Mouse (Mus musculus): Measurements from ENCODE around the gene Nprl3. TPM values are rescaled to one million over a fixed set of nuclear protein-coding genes. Genes with fewer than 3 reads are reported as not detected.
A peak's percentile ranks its signal among the peaks of the same experiment; 100 is the strongest.

Nprl3 gene
- polyA plus RNA-seq, 1 experiment from 2014 or later, result 41.8 TPM

- no peak overlapping the region for H3K27ac ChIP-seq
- no peak for ATAC-seq (ENCODE audit: insufficient number of reproducible peaks, low FRiP score, low TSS enrichment, low read depth)
- no peak overlapping the region for H3K9ac ChIP-seq
Observed at GRCm38 (mm10) chr11:32262674-32263415, 4.7 kb downstream of the Nprl3 start.

GRCm38 (mm10) chr11:32256566-32256965, 10.9 kb downstream of the Nprl3 start:
- 88% methylated on average over 3 of the region's 3 CpGs for WGBS
- peaks cover 43% of the 10 kb centered on the region for H3K36me3 ChIP-seq
- no peak for ATAC-seq (ENCODE audit: insufficient number of reproducible peaks, low FRiP score, low TSS enrichment, low read depth)

More at GRCm38 (mm10) chr11:32262674-32263415, 4.7 kb downstream of the Nprl3 start:
- Histone ChIP-seq H3K27me3 (no peaks in the 10 kb centered on the region), H3K4me1 (peaks cover 9% of the 10 kb centered on the region), H3K36me3 (peaks cover 14% of the 10 kb centered on the region), H3K9me3 (no peaks in the 10 kb centered on the region), H3K4me2 (no peak overlapping the region), H3K4me3 (no peak overlapping the region)
- 70% methylated on average over 10 of the region's 10 CpGs for WGBS

GRCm38 (mm10) chr11:32256146-32256545, 11.4 kb downstream of the Nprl3 start:
- Histone ChIP-seq H3K4me1 (no peaks in the 10 kb centered on the region), H3K27me3 (no peaks in the 10 kb centered on the region), H3K9ac (no peak overlapping the region), H3K27ac (no peak overlapping the region), H3K9me3 (no peaks in the 10 kb centered on the region), H3K36me3 (peaks cover 45% of the 10 kb centered on the region), H3K4me3 (no peak overlapping the region), H3K4me2 (no peak overlapping the region)
- 93% methylated on average over 1 of the region's 1 CpGs for WGBS
- ATAC-seq (ENCODE audit: insufficient number of reproducible peaks, low FRiP score, low TSS enrichment, low read depth), result no peak

More at GRCm38 (mm10) chr11:32256566-32256965, 10.9 kb downstream of the Nprl3 start:
- Histone ChIP-seq H3K4me2 (no peak overlapping the region), H3K27me3 (no peaks in the 10 kb centered on the region), H3K9ac (no peak overlapping the region), H3K27ac (no peak overlapping the region), H3K4me1 (no peaks in the 10 kb centered on the region), H3K4me3 (no peak overlapping the region), H3K9me3 (no peaks in the 10 kb centered on the region)

GRCm38 (mm10) chr11:32253121-32253520, 14.4 kb downstream of the Nprl3 start:
- no peak overlapping the region for H3K4me3 ChIP-seq
- H3K4me2 ChIP-seq, result no peak overlapping the region
- WGBS, result 100% methylated on average over 1 of the region's 1 CpGs
- H3K27ac ChIP-seq, result no peak overlapping the region
- no peak for ATAC-seq (ENCODE audit: insufficient number of reproducible peaks, low FRiP score, low TSS enrichment, low read depth)
- H3K9me3 ChIP-seq, result no peaks in the 10 kb centered on the region
- no peaks in the 10 kb centered on the region for H3K4me1 ChIP-seq
- no peak overlapping the region for H3K9ac ChIP-seq
- peaks cover 62% of the 10 kb centered on the region for H3K36me3 ChIP-seq
- H3K27me3 ChIP-seq, result no peaks in the 10 kb centered on the region

GRCm38 (mm10) chr11:32250880-32251763, 16.4 kb downstream of the Nprl3 start:
- Histone ChIP-seq H3K27me3 (no peaks in the 10 kb centered on the region), H3K9me3 (no peaks in the 10 kb centered on the region), H3K4me3 (no peak overlapping the region), H3K4me1 (no peaks in the 10 kb centered on the region), H3K9ac (no peak overlapping the region), H3K36me3 (peaks cover 79% of the 10 kb centered on the region), H3K4me2 (no peak overlapping the region), H3K27ac (no peak overlapping the region)
- ATAC-seq (ENCODE audit: insufficient number of reproducible peaks, low FRiP score, low TSS enrichment, low read depth), result no peak
- 84% methylated on average over 8 of the region's 8 CpGs for WGBS

- WGBS, result 82% methylated on average over 3 of the region's 3 CpGs
- peaks cover 70% of the 10 kb centered on the region for H3K36me3 ChIP-seq
- H3K4me3 ChIP-seq, result no peak overlapping the region
Observed at GRCm38 (mm10) chr11:32248350-32248749, 19.2 kb downstream of the Nprl3 start.

GRCm38 (mm10) chr11:32247068-32247467, 20.4 kb downstream of the Nprl3 start:
- no peak overlapping the region for H3K9ac ChIP-seq
- H3K4me2 ChIP-seq, result no peak overlapping the region
- H3K36me3 ChIP-seq, result peaks cover 69% of the 10 kb centered on the region
- no peaks in the 10 kb centered on the region for H3K9me3 ChIP-seq
- no peak overlapping the region for H3K4me3 ChIP-seq
- H3K27me3 ChIP-seq, result no peaks in the 10 kb centered on the region
- no peak for ATAC-seq (ENCODE audit: insufficient number of reproducible peaks, low FRiP score, low TSS enrichment, low read depth)
- no peak overlapping the region for H3K27ac ChIP-seq
- no peaks in the 10 kb centered on the region for H3K4me1 ChIP-seq

More at GRCm38 (mm10) chr11:32248350-32248749, 19.2 kb downstream of the Nprl3 start:
- no peak for ATAC-seq (ENCODE audit: insufficient number of reproducible peaks, low FRiP score, low TSS enrichment, low read depth)
- H3K4me2 ChIP-seq, result no peak overlapping the region
- H3K27ac ChIP-seq, result no peak overlapping the region
- H3K9me3 ChIP-seq, result no peaks in the 10 kb centered on the region
- no peak overlapping the region for H3K9ac ChIP-seq
- H3K27me3 ChIP-seq, result no peaks in the 10 kb centered on the region
- no peaks in the 10 kb centered on the region for H3K4me1 ChIP-seq

- Histone ChIP-seq H3K4me3 (no peak overlapping the region), H3K36me3 (peaks cover 69% of the 10 kb centered on the region), H3K9me3 (no peaks in the 10 kb centered on the region), H3K27me3 (no peaks in the 10 kb centered on the region), H3K4me1 (no peaks in the 10 kb centered on the region), H3K9ac (no peak overlapping the region), H3K4me2 (no peak overlapping the region), H3K27ac (no peak overlapping the region)
- WGBS, result 94% methylated on average over 6 of the region's 6 CpGs
- no peak for ATAC-seq (ENCODE audit: insufficient number of reproducible peaks, low FRiP score, low TSS enrichment, low read depth)
Observed at GRCm38 (mm10) chr11:32245614-32246013, 21.9 kb downstream of the Nprl3 start.

GRCm38 (mm10) chr11:32244617-32245016, 22.9 kb downstream of the Nprl3 start:
- ATAC-seq (ENCODE audit: insufficient number of reproducible peaks, low FRiP score, low TSS enrichment, low read depth), result no peak
- no peaks in the 10 kb centered on the region for H3K27me3 ChIP-seq
- 84% methylated on average over 1 of the region's 1 CpGs for WGBS
- no peaks in the 10 kb centered on the region for H3K4me1 ChIP-seq
- H3K36me3 ChIP-seq, result peaks cover 68% of the 10 kb centered on the region
- no peak overlapping the region for H3K27ac ChIP-seq
- no peak overlapping the region for H3K4me3 ChIP-seq
- H3K4me2 ChIP-seq, result no peak overlapping the region
- no peak overlapping the region for H3K9ac ChIP-seq
- H3K9me3 ChIP-seq, result no peaks in the 10 kb centered on the region

- Histone ChIP-seq H3K27me3 (no peaks in the 10 kb centered on the region), H3K27ac (peak overlapping the region; percentile 47; the same call in 1 of the 2 replicates), H3K36me3 (peaks cover 67% of the 10 kb centered on the region), H3K4me2 (no peak overlapping the region), H3K9ac (no peak overlapping the region), H3K9me3 (no peaks in the 10 kb centered on the region), H3K4me1 (no peaks in the 10 kb centered on the region), H3K4me3 (no peak overlapping the region)
- 80% methylated on average over 3 of the region's 3 CpGs for WGBS
- ATAC-seq (ENCODE audit: insufficient number of reproducible peaks, low FRiP score, low TSS enrichment, low read depth), result no peak
Observed at GRCm38 (mm10) chr11:32244064-32244463, 23.4 kb downstream of the Nprl3 start.

GRCm38 (mm10) chr11:32243205-32243955, 24.1 kb downstream of the Nprl3 start:
- Histone ChIP-seq H3K27ac (0 out of 2 replicates have a peak overlapping the region, but pooled peaks have one; percentile 47), H3K36me3 (peaks cover 66% of the 10 kb centered on the region), H3K27me3 (no peaks in the 10 kb centered on the region), H3K4me3 (no peak overlapping the region), H3K9ac (no peak overlapping the region), H3K4me1 (no peaks in the 10 kb centered on the region), H3K9me3 (no peaks in the 10 kb centered on the region), H3K4me2 (no peak overlapping the region)
- 69% methylated on average over 7 of the region's 7 CpGs for WGBS
- no peak for ATAC-seq (ENCODE audit: insufficient number of reproducible peaks, low FRiP score, low TSS enrichment, low read depth)
